Mouse (Mus musculus): ENCODE results near the gene Tbc1d32. TPM values are rescaled to one million over a fixed set of nuclear protein-coding genes. Genes with fewer than 3 reads are reported as not detected.
"Not testable (repeated sequence)": the region's sequence is repeated elsewhere in the genome, so short reads cannot be mapped to it uniquely, and the experiment has no call there.

Tbc1d32 gene
- 1 to 10 TPM; 8.1 to 10.0 TPM for total RNA-seq (2021)

DNA sequence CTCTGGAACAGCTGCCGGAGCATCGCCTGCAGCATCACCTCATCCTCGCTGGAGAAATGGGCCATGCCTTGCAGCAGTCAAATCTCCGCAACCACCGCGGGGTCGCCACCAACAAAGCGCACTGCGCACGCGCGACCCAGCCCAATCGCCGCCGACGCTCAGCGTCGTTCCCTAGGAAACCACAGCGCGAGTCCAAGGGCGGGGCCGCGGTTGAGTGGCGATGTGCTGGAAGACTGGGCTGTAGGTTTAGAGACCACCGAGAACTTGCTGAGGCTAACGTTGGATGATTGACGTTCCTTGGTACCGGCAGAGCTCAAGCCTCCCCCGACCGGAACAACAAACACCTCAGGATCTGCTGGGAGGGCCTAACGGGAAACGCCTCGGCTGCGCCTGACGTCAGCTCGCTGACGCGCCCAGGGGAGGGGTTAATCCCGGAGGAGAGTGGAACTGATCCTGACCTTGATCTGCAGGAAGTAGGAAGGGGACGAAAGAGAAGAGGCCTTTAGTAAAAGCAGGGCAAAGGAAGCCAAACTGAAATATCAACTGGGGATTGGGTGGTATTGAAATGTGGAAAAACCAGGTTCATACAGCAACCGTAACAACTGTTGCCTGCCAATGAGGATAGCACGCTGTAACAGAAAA, at the start of gene Tbc1d32:
Gene Tbc1d32, minus strand, starts transcription at position 122 of the 642 bp plus-strand sequence.
- peak; percentile 90 to 91 for DNase-seq

DNA sequence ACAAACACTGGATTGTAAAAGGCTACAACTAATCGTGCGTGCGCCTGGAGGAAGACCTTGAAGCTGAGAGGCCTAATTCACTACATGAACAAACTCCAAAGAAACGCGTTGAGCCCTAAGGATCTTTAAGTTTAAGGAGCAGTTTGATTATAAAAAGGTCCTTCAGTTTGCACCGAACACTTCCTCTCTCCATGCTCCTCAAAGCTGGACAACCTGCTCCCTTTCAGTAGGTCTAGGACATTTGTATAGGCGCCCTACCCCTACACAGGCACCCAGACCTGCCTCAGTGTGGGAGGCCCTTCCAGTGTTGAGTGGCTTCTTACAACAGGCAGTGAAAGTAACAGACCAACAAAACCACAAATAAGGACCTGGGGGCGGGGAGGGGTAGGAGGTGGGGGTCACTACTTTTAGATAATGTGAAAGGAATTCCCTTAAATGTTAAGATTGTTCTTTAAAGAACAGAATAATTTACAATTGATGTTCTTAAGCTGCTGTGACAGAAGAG, 666 bp downstream of the Tbc1d32 start:
- no peak for DNase-seq

DNA sequence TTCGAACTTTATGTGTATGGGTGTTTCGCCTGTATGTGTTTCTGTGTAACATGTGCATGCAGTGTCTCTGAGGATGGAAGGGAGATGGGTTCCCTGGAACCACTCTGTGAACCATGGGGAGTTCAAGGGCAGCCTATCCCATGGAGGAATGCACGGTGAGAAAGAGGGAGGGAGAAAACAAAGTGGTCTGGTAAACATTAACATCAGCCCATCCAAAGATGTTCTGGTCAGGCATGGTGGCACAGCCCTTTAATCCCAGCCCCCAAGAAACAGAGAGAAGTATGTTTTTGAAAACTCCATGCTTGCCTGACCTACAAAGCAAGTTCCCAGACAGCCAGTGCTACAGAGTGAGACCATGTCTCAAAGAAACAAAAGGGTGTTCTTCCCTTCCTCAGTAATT, 12.7 kb downstream of the Tbc1d32 start:
- no peak for DNase-seq

DNA sequence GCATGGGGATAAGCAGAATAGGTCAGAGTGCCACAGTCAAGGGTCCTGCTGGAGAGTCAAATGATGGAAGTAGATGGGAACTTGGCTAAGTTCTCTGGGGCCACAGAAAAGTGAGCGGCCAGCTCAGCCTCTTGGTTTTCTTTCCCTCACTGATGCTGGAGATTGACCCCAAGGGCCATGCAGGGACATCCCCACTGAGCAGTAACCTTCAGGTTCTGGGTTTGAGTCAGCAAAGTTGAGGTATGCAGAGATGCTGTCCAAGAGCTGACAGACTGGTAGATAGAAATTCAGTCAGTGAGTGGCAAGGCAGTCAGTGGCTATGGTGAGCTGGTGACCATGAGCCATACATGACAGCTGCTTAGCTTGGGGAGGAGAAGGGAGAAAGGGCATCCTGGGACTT, 18.1 kb downstream of the Tbc1d32 start:
- no peak for DNase-seq

DNA sequence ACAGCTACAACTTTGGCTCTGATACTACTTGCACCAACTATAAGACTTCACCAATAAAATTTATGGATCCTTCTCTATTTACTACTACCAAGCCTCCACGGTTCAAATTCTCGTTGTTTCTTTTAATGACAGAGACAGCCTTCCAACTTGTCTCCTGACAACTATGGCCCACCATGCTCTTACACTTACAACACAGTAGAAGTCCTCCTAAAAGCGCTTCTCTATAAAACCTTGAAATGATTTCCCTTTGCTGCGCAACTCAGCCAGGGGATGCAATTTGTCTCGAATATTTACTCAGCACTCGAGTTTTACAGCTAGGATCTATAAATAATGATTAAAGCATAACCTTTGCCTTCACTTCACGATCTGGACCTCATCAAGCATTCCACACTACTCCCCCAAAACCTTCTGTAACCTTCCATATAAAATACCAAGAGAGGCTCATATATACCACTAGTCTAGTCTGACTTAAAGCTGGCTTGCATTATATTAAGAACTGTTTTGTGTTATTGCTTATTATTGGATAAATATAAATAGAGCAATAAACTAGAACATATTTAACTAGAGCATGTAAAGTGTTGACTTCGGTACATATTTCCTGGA, 21.6 kb downstream of the Tbc1d32 start:
- no peak for DNase-seq

DNA sequence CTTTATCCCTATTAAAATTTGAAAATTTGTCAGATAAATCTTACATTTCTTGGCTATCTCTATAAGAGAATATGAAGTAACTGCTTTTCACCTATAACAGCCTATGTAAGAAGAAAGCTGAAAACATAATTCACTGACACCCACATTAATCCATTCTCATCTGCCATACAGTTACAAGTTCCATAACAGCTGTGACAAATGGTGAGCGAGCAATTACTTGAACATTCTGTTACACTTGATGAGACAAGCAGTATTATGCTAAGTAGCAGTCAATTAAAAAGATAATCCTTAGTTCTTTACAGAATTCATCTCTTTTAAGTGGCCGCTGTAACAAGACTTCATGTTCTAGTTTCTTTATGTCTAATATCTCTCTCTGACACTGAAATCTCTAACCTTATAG, 24.1 kb downstream of the Tbc1d32 start:
- peak in 1 of 2 experiments; percentile 8 for DNase-seq

DNA sequence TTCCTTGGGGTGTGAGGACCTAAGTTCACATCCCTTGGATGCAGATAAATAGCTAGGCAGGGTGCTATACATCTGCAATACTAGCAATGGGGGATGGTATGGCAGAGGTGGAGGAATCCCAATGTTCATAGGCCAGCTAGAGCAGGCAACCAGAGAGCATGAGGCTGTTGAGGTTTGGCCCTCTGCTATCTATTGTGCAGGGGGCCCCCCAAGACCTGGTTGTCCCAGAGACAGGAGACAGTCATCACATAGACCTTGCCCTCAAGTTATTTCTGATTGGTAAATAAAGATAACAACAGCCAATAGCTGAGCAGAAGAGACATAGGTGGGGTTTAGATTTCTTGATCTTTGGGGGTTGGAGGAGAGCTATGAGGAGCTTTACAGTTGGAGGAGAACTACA, 28.6 kb downstream of the Tbc1d32 start:
- DNase-seq, result no peak

DNA sequence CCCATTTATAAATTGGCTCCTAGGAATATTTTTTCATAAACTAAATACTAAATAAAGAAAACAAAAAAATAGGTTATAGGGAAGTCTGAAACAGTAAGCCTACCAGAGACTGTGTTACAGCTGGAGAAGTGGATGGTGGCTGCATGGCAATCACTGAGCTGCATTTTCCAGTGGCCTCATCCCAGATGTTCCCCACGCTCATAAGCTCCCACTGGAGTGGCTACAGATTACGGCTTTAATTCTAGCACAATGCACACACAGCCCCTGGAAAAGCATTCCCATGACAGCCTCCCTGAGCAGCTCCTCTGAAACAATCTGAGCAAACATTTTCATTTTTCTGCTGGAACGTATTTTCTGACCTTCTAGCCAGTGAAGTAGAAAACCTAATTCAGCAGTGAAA, 29.8 kb downstream of the Tbc1d32 start:
- DNase-seq, result no peak

DNA sequence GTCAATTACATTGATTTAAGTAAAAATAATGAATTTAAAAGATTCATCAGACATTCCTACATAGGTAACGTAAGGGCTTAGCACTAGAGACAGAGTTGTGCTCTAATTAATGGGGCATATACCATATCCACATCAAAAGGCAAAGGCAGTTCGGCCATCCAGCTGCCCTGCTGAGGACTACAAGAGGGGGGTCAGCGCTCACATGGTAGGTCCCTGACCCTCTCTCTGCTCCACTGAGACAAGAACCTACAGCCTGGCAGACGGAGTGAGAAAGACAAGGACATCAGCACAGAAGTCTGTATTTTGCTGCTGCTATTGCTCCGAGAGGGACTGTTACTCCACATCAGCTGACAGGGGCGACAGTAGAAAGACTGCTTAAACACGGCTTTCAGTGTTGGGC, 34.2 kb downstream of the Tbc1d32 start:
- no peak for DNase-seq

DNA sequence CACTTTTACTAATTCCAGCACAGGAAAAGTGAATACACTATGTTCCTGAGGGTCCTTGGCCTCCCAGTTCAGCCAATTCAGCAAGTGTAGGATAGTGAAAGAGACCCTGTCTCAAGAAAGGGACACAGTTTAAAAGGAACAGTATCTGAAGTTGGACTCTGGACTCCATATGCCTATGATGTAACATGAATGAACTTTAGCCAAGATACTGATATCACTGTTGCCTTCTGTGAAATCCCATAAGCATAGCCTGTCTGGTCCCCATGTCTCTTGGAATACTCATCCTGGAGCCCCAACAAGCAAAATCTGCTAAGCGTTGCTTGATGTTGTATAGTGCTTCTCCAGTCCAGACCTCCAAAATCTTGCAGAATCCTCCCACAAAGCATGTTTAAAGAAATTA, 46.8 kb downstream of the Tbc1d32 start:
- DNase-seq, result no peak

DNA sequence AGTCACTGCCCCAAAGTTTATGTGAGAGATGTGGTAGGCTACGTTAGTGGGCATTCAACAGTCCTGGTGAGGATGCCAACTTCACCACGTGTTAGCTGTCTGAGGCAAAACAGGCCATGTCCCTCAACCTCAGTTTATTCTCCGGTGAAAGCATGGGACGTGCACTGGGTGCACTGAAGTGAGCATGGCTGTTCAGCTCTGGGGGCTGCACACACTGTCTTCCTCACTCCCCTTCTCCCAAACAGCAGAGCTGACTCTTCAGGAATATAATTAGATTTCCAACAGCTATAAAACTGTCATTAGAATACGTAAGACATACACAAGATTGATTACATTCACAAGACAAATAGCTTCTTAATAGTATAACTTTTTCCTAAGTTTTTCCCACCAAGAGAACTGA, 55.3 kb downstream of the Tbc1d32 start:
- no peak for DNase-seq

DNA sequence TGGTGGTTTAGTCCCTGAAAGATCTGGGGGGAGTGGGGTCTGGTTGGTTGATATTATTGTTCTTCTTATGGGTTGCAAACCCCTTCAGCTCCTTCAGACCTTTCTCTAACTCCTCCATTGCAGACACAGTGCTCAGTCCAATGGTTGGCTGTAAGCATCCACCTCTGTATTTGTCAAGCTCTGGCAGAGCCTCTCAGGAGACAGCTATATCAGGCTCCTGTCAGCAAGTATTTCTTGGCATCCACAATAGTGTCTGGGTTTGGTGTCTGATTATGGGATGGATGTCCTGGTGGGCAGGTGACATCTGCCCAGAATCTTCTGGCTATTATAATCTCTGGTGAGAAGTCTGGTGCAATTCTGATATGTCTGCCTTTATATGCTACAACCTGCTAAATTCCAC, 60.8 kb downstream of the Tbc1d32 start:
- DNase-seq, result not testable (repeated sequence)

DNA sequence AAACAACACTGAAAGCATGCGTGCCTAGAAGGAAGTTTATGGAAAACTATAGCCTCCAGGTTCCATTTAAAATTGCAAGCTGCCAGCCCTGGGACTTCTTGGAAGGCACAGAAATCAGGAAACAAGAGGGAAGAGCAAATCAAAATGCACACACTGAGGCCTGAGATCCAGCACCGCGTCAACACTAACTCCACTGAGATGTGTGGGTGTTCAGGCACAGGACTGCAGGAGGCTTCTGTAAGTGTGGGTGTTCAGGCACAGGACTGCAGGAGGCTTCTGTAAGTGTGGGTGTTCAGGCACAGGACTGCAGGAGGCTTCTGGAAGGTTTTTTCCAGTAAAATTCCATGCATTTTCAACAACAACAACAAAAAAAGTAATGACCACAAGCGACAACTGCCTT, 62.7 kb downstream of the Tbc1d32 start:
- DNase-seq, result peak in 1 of 2 experiments; percentile 12

DNA sequence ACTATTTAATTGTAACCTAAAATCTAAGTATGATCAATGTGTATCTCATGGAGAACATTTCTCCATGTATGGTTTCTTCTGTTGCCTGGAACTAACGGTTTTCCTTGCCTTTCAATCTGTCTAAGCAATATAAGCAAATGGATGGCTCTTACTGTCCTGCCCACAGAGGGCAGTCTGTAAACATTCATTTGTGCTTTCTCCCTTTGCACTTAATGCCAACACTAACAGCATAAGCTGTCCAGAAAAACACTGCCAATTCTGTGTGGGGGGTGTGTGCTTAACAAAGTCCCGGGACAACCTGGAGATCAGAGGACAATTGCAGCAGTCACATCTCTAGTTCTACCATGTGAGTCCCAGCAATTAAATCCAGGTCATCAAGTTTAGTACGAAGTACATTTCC, 64.1 kb downstream of the Tbc1d32 start:
- DNase-seq, result no peak

DNA sequence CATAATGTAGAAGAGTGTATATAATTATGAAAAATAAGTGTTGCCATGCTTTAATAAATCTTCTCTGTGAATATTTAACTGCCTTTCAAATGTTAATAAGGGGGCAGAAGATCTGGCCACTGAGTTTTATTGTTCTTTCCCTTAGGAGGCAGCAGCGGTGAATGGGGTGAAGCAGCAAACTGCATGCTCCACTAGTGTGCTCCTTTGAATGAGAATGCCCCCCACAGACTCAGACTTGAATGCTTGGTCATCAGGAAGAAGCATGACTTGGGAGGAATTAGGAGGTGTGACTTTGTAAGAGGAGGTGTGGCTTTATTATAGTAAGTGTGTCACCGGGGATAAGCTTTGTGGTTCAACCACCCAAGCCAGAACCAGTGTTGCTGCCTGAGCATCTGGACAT, 69.7 kb downstream of the Tbc1d32 start:
- DNase-seq, result no peak

DNA sequence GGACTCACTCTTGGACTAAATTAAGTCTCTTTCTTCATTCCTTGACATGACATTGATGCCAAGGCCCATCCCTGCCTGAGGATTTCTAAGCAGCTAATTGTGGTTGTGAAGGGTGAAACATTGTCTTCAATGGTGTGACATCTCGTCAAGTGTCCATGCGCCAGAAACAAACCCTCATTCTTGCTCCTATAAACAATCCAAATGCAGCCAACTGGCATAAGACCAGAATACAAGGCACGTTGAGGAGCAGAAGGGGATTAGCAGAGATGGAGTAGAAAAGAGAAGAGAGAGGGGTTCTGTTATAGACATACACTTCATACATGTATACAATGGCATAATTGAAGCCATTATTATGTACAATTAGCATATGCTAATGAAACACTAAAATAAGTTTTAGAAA, 70.3 kb downstream of the Tbc1d32 start:
- DNase-seq, result no peak

DNA sequence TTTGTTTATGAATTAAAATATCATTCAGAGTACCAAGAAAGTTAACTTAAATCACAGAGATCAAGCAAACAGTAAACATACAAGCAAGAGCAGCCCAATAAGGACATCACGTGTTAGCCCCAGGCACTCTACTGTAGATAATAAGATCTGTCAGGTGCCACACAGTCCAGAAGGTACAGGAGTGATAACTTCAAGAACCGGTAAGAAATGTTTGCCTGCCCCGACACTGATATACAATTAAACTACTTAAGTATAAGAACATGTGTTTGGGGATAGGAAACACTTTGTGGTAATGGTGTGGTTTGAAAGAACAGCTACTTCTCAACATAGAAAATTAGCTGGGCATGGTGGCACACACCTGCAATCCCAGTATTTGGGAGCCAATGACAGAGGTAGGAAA, 71.5 kb downstream of the Tbc1d32 start:
- DNase-seq, result no peak

DNA sequence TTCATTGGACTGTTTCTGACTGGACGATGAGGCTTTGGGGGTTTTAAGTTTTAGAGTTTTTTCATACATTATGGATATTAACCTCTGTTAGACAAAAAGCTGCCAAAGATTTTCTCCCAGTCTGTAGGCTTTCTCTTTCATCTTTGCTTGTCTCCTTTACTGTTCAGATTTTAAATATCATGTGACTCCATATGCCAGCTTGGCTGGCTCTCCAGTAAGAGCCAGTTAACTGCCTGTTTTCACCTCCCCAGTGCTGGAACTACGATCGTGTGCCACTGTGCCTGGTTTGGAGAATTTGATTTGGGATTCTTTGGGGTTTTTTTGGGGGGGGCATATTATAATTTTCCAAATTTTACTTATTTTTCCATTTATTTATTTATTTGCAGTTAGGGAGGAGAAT, 79.6 kb downstream of the Tbc1d32 start:
- no peak for DNase-seq

DNA sequence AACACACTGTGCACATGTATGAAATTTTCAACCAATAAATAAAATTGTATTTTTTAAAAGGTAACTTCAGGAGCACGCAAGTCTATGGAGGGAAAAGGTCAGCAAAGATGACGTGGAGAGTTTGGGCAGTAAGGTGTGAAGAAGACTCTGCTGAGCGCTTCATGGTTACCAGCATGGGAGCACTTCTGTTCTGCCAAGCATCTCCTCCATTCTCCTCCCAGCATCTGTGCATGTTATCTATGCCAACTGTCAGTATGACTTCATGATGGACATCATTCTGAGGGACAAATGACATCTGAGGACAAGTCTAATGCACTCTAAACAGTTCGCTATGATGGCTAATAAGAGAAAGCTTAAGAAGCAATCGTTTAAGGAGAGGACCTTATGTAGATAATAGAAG, 91.3 kb downstream of the Tbc1d32 start:
- no peak for DNase-seq

DNA sequence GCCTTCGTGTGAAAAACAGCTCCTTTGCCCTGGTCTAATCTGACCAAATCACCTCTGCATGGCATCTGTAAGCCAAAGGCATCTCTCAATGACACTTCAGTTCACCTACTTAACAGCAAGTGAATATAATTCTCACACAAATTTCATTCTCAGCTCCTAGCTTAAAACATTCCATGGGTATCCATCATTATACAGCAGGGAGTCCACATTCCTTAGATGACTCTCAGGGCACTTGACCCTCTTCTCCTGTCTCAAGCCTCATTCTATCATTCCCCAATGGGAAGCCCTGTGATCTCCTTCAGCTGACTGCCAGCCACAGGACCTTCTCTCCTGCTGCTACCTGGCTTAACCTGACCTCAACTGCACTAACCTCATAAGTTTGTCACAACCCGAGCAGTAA, 98.8 kb downstream of the Tbc1d32 start:
- no peak for DNase-seq

DNA sequence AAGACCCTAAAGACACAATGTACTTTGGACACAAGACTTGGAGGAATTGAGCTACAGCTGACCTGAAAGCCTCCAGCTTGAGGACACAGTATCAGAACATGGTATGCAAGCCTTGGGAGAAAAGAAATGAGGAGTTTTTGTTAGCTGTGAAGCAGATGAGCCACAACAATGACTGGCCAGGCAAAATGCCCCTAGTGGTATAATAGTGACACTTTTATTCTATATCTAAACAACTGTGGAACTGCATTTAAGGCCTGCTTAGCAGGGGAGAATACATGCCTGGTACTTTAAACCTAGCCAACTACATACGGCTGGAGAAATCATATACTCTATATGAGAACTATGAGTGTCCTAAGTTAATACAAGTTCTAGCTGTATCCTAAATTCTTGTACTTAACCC, 101.5 kb downstream of the Tbc1d32 start:
- no peak for DNase-seq

DNA sequence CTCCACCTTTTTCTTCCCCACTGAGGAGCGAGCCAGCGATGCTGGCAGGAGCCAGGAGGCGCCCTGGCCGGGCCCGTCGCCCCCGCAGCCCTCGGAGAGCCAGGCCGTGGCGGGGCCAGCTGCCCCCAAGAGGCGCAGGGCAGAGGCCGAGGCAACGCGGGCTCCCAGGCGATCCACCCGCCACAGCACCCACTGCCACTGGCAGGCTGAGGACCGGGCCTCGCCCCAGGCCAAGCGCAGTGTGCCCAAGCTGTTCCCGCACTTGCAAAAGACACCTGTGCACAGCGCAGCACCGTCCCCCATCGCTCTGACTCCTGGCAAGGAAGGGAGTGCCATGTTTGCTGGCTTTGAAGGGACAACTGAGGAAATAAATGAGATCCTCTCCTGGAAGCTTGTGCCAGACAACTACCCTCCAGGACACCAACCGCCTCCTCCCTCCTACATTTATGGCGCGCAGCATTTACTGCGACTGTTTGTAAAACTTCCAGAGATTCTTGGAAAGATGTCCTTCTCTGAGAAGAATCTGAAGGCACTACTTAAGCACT, 112.8 kb downstream of the Tbc1d32 start:
- DNase-seq, result peak in 1 of 2 experiments; percentile 56

DNA sequence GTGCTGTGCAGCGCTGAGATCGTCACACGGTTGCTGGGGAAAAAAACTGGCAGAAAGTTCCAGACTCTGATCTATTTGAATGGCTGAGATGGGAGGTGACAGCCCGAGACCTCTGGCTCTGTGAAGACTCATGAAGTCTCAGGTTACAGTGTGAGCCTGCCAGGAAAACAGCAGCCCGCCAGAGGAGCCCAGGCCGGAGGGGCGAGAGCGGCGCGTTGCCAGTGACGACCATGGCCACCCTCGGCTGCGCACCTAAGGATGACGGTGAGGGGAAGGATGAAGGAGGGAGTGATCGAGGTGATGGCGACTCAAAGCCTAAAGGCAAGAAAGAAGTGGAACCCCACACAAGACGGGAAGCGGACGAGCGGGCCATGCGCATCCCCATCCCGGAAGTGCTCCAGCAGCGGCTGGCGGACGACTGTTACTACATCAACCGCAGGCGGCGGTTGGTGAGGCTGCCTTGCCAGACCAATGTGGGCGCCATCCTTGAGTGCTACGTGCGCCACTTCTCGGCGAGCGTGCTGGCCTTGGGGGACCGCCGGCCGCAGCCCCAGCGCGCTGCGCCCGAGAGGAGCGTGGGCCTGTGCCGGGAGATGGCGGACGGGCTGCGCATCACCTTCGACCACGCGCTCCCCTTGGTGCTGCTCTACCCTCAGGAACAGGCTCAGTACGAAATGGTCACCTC, 113.4 kb downstream of the Tbc1d32 start:
- DNase-seq, result peak; percentile 69 to 76

DNA sequence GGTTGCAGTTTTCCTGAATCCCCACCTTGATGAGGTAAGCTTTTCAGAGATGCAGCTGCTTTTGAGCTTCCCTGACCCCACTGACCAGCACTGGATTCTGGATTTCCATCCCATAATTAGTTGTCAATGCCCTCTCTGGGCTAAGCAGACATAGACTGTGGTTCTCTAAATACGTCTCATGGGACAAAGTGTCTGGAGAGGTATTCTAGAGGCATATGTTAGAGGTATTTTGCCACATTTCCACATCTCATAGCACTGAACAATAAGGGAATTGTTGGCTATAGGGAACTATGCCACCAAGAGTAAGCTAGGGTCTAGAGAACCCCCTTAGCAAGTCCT, 121.5 kb downstream of the Tbc1d32 start:
- DNase-seq, result no peak
